Comparison of ENCODE assay signal across 8 mouse cellular contexts in genomic region chr15:101128181-101129089, GRCm38 (mm10). TPM values are rescaled to one million over a fixed set of nuclear protein-coding genes. Genes with fewer than 3 reads are reported as not detected.
A peak's percentile ranks its signal among the peaks of the same experiment; 100 is the strongest.
DNase-seq lines count a peak whose midpoint lies in the region; ATAC-seq lines count a peak whose summit lies in the region.

Gene Acvrl1 (plus strand): TSS chr15:101128522.

- no peaks in the 10 kb centered on the region for H3K9me3 ChIP-seq in forebrain, embryonic 14.5 days (replicated peaks; ENCODE audit: control insufficient read depth, low read length)
- H3K9me3 ChIP-seq in midbrain, embryonic 13.5 days, result 0 out of 2 replicates have a peak, but pooled peaks cover 4% of the 10 kb centered on the region

- H3K4me3 ChIP-seq in forebrain, embryonic 14.5 days (ENCODE audit: low read depth, low read length), result peak within 1 kb of the TSS; percentile 13; the same call in 1 of the 2 replicates
- H3K4me3 ChIP-seq in midbrain, embryonic 13.5 days (replicated peaks), result peak within 1 kb of the TSS; percentile 32

- 4% methylated on average over 46 of the region's 46 CpGs for WGBS in forebrain, embryonic 14.5 days
- WGBS in midbrain, embryonic 13.5 days, result 4% methylated on average over 46 of the region's 46 CpGs

- no peak within 1 kb of the TSS for H3K27ac ChIP-seq in forebrain, embryonic 14.5 days (ENCODE audit: low read depth, low read length)
- H3K27ac ChIP-seq in midbrain, embryonic 13.5 days, result no peak within 1 kb of the TSS

- H3K27me3 ChIP-seq in forebrain, embryonic 14.5 days (replicated peaks; ENCODE audit: control insufficient read depth, insufficient read depth, low read length), result peaks cover 23% of the 10 kb centered on the region
- peaks cover 66% of the 10 kb centered on the region for H3K27me3 ChIP-seq in midbrain, embryonic 13.5 days

- ATAC-seq in forebrain, embryonic 14.5 days, result no peak
- no peak for ATAC-seq in midbrain, embryonic 13.5 days

- intact Hi-C loops in left cerebral cortex, postnatal 4 days (cut with DNase I), result no loop called here
- intact Hi-C loops in heart, postnatal 36 days (cut with DNase I), result no loop called here
- intact Hi-C loops in left cerebral cortex, postnatal 10 days (cut with DNase I), result no loop called here

- no peaks in the 10 kb centered on the region for H3K36me3 ChIP-seq in forebrain, embryonic 14.5 days (ENCODE audit: control insufficient read depth, insufficient read depth, low read length)
- H3K36me3 ChIP-seq in midbrain, embryonic 13.5 days, result no peaks in the 10 kb centered on the region

- H3K9ac ChIP-seq in forebrain, embryonic 14.5 days (ENCODE audit: low read length), result peak within 1 kb of the TSS; percentile 37
- H3K9ac ChIP-seq in midbrain, embryonic 13.5 days (replicated peaks), result peak within 1 kb of the TSS; percentile 36; the same call in 1 of the 2 replicates

- DNase-seq in left cerebral cortex, adult 8-10 months (ENCODE audit: low spot score in 2 of 2), result no peak
- DNase-seq in left cerebral cortex, postnatal 4 days, result no peak
- DNase-seq in forebrain, embryonic 14.5 days (ENCODE audit: low spot score), result no peak
- peak; percentile 80 to 81 for DNase-seq in heart, postnatal 36 days
- no peak for DNase-seq in left cerebral cortex, postnatal 10 days (ENCODE audit: extremely low spot score in 1 of 2, low spot score in 2 of 2)
- no peak for DNase-seq in spleen, postnatal 4 days (ENCODE audit: low spot score in 2 of 2)
- no peak for DNase-seq in right cerebral cortex, postnatal 36 days (ENCODE audit: low spot score in 2 of 2)

- H3K4me2 ChIP-seq in forebrain, embryonic 14.5 days (ENCODE audit: low read length), result peak within 1 kb of the TSS; percentile 38
- H3K4me2 ChIP-seq in midbrain, embryonic 13.5 days (replicated peaks), result peak within 1 kb of the TSS; percentile 49

- H3K4me1 ChIP-seq in forebrain, embryonic 14.5 days (ENCODE audit: control insufficient read depth, insufficient read depth, low read length), result 0 out of 2 replicates have a peak, but pooled peaks cover 5% of the 10 kb centered on the region
- H3K4me1 ChIP-seq in midbrain, embryonic 13.5 days (replicated peaks), result peaks cover 22% of the 10 kb centered on the region

RNA-seq across cellular contexts. Expression of gene Acvrl1, which starts in this region (rescaled TPM):
- 10 to 100 TPM; 18.9 to 25.1 (median 19.3) TPM for total RNA-seq in left cerebral cortex, adult 8-10 months (2022)
- total RNA-seq in left cerebral cortex, postnatal 4 days (2021), result 1 to 10 TPM; 8.4 to 9.7 TPM
- 4.1 and 4.2 TPM in 2 replicates for polyA plus RNA-seq in forebrain, embryonic 14.5 days (2014; fragmentation: Nextera tagmentation; extraction: Ambion mirVana)
- 10 to 100 TPM; 22.3 to 31.1 TPM for total RNA-seq in heart, postnatal 36 days (2021)
- total RNA-seq in left cerebral cortex, postnatal 10 days (2021), result 10 to 100 TPM; 13.1 TPM
- polyA plus RNA-seq in midbrain, embryonic 13.5 days (2015; fragmentation: Nextera tagmentation; extraction: Ambion mirVana), result 5.3 and 5.5 TPM in 2 replicates

Comparison
In these comparisons a context has a peak if more than half of its experiments do, and no peak if none do; other contexts are left out.
1. DNase-seq: peak in heart, postnatal 36 days (2 of 2); none in left cerebral cortex, adult 8-10 months (0 of 2), left cerebral cortex, postnatal 4 days (single experiment), forebrain, embryonic 14.5 days (single experiment), left cerebral cortex, postnatal 10 days (0 of 2), spleen, postnatal 4 days (0 of 2) and right cerebral cortex, postnatal 36 days (0 of 2).